Mouse (Mus musculus): ENCODE measurements around the gene Nfkb2. TPM values are rescaled to one million over a fixed set of nuclear protein-coding genes. Genes with fewer than 3 reads are reported as not detected.

Gene Nfkb2
- polyA plus RNA-seq, 1 experiment = 47.8 TPM

DNA sequence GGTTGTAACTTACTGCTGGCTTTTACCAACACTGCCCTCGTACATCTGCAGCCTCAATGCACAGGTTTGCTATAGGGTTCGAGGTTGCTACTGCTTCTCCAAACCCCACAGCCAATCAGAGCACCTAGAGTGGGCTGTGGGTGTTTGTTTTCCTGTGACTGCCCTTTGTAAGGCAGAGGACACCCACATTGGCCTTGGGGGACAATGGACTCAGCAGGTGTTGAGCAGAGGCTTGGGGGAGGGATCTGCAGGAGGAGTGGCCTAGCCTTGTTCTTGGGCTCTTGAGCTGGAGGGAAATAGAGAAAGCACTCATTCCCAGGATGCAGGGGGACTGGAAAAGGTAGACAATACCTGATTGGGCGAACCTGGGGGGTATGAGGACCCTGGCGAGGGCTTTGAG is 54.3 kb downstream of the Nfkb2 start:
- Histone ChIP-seq H3K4me3 (ENCODE audit: insufficient read depth, poor library complexity, severe bottlenecking) (no peak overlapping the region), H3K79me3 (ENCODE audit: low read depth) (no peaks in the 10 kb centered on the region), H3K27me3 (ENCODE audit: control insufficient read depth, insufficient read depth, insufficient read length) (no peaks in the 10 kb centered on the region), H3K36me3 (ENCODE audit: control insufficient read depth, insufficient read depth) (no peaks in the 10 kb centered on the region), H3ac (ENCODE audit: control insufficient read depth, insufficient read length, low read depth) (no peak overlapping the region), H3K79me2 (ENCODE audit: control insufficient read depth, insufficient read depth) (no peaks in the 10 kb centered on the region)
- TF ChIP-seq USF1 (IDR thresholded peaks at IDR 0.05; ENCODE audit: low read depth) = no peak

Small RNAs within 50 kb of the gene (microRNA-seq; reads per million reads assigned to microRNA genes)
- gene Mir146b (ENCODE audit: borderline microRNAs expressed) = 2.5 reads per million, percentile 42 among the genes with 10 or more reads in this experiment

Other genes starting within 250 kb of the Nfkb2 start
- gene Nolc1, start 228.5 kb upstream of the Nfkb2 start, polyA plus RNA-seq (2012; fragmentation: generic; extraction: Trizol) = 74.3 TPM
- gene Elovl3, start 172.4 kb upstream of the Nfkb2 start, polyA plus RNA-seq (2012; fragmentation: generic; extraction: Trizol) = 0.37 TPM
- 8.3 TPM for gene Pitx3, start 156.0 kb upstream of the Nfkb2 start, polyA plus RNA-seq (2012; fragmentation: generic; extraction: Trizol)
- 40.8 TPM for gene Gbf1, start 151.8 kb upstream of the Nfkb2 start, polyA plus RNA-seq (2012; fragmentation: generic; extraction: Trizol)
- 11.8 TPM for gene Psd, start 22.8 kb downstream of the Nfkb2 start, polyA plus RNA-seq (2012; fragmentation: generic; extraction: Trizol)
- 13.1 TPM for gene Fbxl15, start 23.9 kb downstream of the Nfkb2 start, polyA plus RNA-seq (2012; fragmentation: generic; extraction: Trizol)
- gene Cuedc2, start 34.4 kb downstream of the Nfkb2 start, polyA plus RNA-seq (2012; fragmentation: generic; extraction: Trizol) = 161 TPM
- 1.3 TPM for gene Mfsd13a, start 36.8 kb downstream of the Nfkb2 start, polyA plus RNA-seq (2012; fragmentation: generic; extraction: Trizol)
- gene 2310034G01Rik, start 46.0 kb downstream of the Nfkb2 start, polyA plus RNA-seq (2012; fragmentation: generic; extraction: Trizol) = 0.92 TPM
- 149 TPM for gene Actr1a, start 91.4 kb downstream of the Nfkb2 start, polyA plus RNA-seq (2012; fragmentation: generic; extraction: Trizol)
- 17.8 TPM for gene Sufu, start 92.6 kb downstream of the Nfkb2 start, polyA plus RNA-seq (2012; fragmentation: generic; extraction: Trizol)
- 26.8 TPM for gene Trim8, start 197.4 kb downstream of the Nfkb2 start, polyA plus RNA-seq (2012; fragmentation: generic; extraction: Trizol)